Mouse (Mus musculus) midbrain, embryonic 15.5 days (tissue): ENCODE measurements around the gene Ascl2. TPM values are rescaled to one million over a fixed set of nuclear protein-coding genes. Genes with fewer than 3 reads are reported as not detected.

Experiments
- ATAC-seq: fragments of 200-750 bp; cut with Nextera tagmentation; replicated peaks from 2 replicates; pipeline ENCODE4 v1.8.0; 2017; ENCODE audit warnings: moderate TSS enrichment
- H3K27ac ChIP-seq: fragments of 300-500 bp; sonication (generic); 2 replicates; pipeline ENCODE4 v1.5.1; 2015; ENCODE audit warnings: mild to moderate bottlenecking, inconsistent platforms
- H3K27me3 ChIP-seq: fragments of 300-500 bp; sonication (generic); replicated peaks from 2 replicates; pipeline ENCODE4 v1.6.1; 2015; ENCODE audit warnings: inconsistent platforms
- H3K36me3 ChIP-seq: fragments of 300-500 bp; sonication (generic); replicated peaks from 2 replicates; pipeline ENCODE4 v1.6.1; 2015; ENCODE audit warnings: inconsistent platforms
- H3K4me1 ChIP-seq: fragments of 300-500 bp; sonication (generic); 2 replicates; pipeline ENCODE4 v1.6.1; 2015; ENCODE audit warnings: inconsistent platforms
- H3K4me2 ChIP-seq: fragments of 300-500 bp; sonication (generic); 2 replicates; pipeline ENCODE4 v1.6.1; 2015; ENCODE audit warnings: inconsistent platforms, mild to moderate bottlenecking, moderate library complexity
- H3K4me3 ChIP-seq: fragments of 300-500 bp; sonication (generic); 2 replicates; pipeline ENCODE4 v1.5.1; 2015; ENCODE audit warnings: mild to moderate bottlenecking, inconsistent platforms
- H3K9ac ChIP-seq: fragments of 300-500 bp; sonication (generic); 2 replicates; pipeline ENCODE4 v1.6.1; 2015; ENCODE audit warnings: mild to moderate bottlenecking, inconsistent platforms
- H3K9me3 ChIP-seq: fragments of 300-500 bp; sonication (generic); 2 replicates; pipeline ENCODE4 v1.6.1; 2016; ENCODE audit warnings: inconsistent platforms
- WGBS: fragments of 180-500 bp; shearing (Covaris S2); methylation state at CpG from one replicate; pipeline ENCODE4 v1.1.7; 2015; ENCODE audit warnings: mixed read lengths; 5-methylcytosine and 5-hydroxymethylcytosine counted together
- polyA plus RNA-seq: library from polyadenylated mRNA; unstranded; fragments of >200 nt; fragmentation: Nextera tagmentation; extraction: Ambion mirVana; gene quantifications from 2 replicates; pipeline ENCODE4 v1.2.1, GENCODE M21; 2015

The Ascl2 gene
- 0.20 and 0.58 TPM in 2 replicates for polyA plus RNA-seq

DNA sequence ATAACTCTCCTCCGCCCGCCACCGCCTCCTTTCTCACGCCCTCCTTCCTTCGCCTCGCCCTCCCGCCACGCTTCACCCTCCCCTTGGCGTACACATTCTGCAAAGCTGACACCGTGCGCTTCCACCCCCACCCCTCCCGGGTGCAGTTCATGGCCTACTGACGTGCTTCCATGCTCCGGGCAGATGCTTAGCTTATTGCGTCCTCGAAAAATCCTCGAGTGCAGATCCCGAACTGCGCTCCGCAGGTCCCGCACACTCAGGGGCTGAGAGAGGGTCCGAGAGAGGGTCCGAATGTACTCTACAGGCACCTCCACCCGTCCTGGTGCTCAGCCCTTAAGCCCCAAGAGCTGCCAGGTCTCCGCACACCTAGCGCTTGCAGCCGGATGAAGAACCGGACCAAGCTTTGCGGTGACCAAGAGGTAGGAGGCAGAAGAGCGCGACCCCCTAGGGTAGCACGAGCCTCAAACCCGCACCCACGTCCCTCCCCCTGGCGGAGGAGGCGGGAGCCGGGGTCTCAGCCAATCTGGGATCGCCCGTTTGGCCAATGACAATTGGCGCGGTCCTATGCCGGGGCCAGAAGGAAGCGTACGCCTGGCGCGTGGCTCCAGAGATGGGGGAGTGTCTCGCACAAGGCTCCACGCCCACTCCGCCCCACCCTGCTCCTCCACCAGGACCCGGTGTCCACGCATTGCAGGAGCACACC, at the start of gene Ascl2:
Gene Ascl2 (minus strand): TSS at position 456 of the 703 bp plus-strand sequence.
- under 1% methylated on average over 50 of the region's 51 CpGs for WGBS
- Histone ChIP-seq H3K4me3 (peak within 1 kb of the TSS; percentile 44), H3K4me2 (peak within 1 kb of the TSS; percentile 91), H3K27ac (no peak within 1 kb of the TSS), H3K36me3 (no peaks in the 10 kb centered on the region), H3K27me3 (peaks cover 70% of the 10 kb centered on the region), H3K9me3 (no peaks in the 10 kb centered on the region), H3K4me1 (peaks cover 26% of the 10 kb centered on the region), H3K9ac (peak within 1 kb of the TSS; percentile 28)
- ATAC-seq = peak; percentile 64

DNA sequence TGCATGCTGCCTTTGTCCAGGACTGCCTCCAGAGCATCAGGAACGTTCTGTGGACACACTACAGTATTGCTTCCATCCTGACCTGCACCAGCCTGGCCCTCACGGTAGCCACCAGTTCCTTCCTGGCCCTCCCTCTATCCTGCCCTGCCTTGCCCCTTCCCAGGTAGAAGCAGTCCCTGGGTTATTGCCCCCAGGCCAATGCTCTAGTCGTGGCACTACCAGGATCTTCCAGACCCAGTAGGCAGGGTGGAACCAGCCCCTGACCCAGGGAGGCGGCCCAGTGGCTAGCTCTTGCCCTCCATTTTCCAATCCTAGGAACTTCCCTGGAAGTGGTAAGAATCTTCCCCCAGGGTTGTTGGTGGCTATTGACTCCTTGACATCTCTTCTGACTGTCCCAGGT, 48.1 kb upstream of the Ascl2 start:
- peaks cover 18% of the 10 kb centered on the region; the same call in 1 of the 2 replicates for H3K4me1 ChIP-seq
- no peaks in the 10 kb centered on the region for H3K36me3 ChIP-seq
- WGBS = 75% methylated on average over 4 of the region's 4 CpGs
- H3K9me3 ChIP-seq = no peaks in the 10 kb centered on the region
- no peak overlapping the region for H3K9ac ChIP-seq
- no peak for ATAC-seq
- H3K27me3 ChIP-seq = no peaks in the 10 kb centered on the region
- no peak overlapping the region for H3K4me3 ChIP-seq
- no peak overlapping the region for H3K4me2 ChIP-seq
- no peak overlapping the region for H3K27ac ChIP-seq

DNA sequence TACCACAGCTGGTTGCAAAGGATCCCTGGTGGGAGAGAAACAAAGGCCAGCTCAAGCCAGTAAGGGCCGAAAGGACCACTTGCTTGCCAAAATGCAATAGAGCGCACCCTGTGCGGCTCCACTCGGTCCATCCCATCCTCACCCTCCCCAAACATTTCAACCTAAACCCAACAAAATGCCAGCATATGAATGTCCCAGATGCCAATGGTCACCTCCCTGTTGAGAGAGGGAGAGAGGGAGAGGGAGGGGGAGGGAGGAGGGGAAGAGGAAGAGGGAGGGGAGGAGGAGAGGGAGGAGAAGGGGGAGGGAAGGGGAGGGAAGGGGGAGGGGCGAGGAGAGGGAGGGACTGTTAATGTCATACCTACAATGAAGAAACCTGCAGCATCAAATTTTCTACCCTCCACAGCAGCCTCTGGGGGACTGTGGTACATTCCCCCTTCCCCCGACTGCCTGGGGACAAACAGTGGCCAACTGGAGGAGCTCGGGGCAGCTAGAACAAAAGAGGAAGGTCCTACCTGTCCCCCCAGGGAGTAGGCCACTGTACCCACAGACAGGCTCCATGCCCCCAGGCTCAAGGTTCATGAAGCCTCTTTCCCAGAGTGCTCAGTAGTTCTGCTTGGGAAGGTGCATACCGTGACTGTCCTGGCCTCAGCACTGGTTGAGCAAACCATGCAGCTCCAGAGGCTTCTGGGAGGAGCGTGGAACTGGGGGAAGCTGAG, 47.5 kb upstream of the Ascl2 start:
- Histone ChIP-seq H3K36me3 (no peaks in the 10 kb centered on the region), H3K9ac (no peak overlapping the region), H3K27ac (0 out of 2 replicates have a peak overlapping the region, but pooled peaks have one; percentile 12), H3K9me3 (no peaks in the 10 kb centered on the region), H3K4me3 (no peak overlapping the region), H3K4me1 (peaks cover 19% of the 10 kb centered on the region; the same call in 1 of the 2 replicates), H3K4me2 (no peak overlapping the region), H3K27me3 (no peaks in the 10 kb centered on the region)
- ATAC-seq = peak; percentile 37; the same call in 1 of the 2 replicates
- WGBS = 36% methylated on average over 9 of the region's 9 CpGs

DNA sequence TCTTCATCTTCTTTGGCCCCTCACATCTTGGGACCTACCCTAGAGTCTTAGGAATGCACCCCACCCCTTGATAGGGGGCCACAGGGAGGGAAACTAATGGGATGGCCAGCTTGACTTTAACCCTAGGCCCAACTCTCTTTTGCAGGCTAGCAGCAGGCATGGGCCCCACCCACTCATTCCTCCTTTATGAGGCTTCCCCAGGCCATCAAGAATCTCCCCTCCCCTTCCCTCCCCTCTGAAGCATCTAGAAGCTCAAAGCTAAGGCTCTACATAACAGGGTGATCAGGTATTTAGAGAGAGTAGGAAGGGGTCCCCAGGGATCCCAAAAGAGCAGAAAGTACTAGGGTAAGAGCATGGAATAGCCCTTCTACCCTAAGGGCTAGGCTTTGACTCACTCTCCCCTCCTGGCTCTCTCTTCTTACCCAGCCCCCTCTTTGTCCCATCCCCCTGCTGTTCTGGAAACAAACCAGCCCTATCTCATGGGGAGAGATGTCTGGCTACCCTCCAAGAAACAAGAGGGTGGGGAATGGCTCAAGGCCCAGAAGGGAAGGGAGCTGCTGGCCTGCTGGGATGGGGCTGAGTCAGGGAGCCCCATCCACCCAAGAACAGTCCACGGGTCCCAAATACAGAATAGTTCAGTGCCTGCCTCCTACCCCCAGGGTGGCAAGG, 46.8 kb upstream of the Ascl2 start:
- no peaks in the 10 kb centered on the region for H3K36me3 ChIP-seq
- no peak overlapping the region for H3K9ac ChIP-seq
- H3K27me3 ChIP-seq = no peaks in the 10 kb centered on the region
- 15% methylated on average over 1 of the region's 1 CpGs for WGBS
- H3K4me3 ChIP-seq = no peak overlapping the region
- H3K27ac ChIP-seq = 0 out of 2 replicates have a peak overlapping the region, but pooled peaks have one; percentile 12
- ATAC-seq = peak; percentile 60
- no peaks in the 10 kb centered on the region for H3K9me3 ChIP-seq
- H3K4me1 ChIP-seq = peaks cover 19% of the 10 kb centered on the region; the same call in 1 of the 2 replicates
- no peak overlapping the region for H3K4me2 ChIP-seq

DNA sequence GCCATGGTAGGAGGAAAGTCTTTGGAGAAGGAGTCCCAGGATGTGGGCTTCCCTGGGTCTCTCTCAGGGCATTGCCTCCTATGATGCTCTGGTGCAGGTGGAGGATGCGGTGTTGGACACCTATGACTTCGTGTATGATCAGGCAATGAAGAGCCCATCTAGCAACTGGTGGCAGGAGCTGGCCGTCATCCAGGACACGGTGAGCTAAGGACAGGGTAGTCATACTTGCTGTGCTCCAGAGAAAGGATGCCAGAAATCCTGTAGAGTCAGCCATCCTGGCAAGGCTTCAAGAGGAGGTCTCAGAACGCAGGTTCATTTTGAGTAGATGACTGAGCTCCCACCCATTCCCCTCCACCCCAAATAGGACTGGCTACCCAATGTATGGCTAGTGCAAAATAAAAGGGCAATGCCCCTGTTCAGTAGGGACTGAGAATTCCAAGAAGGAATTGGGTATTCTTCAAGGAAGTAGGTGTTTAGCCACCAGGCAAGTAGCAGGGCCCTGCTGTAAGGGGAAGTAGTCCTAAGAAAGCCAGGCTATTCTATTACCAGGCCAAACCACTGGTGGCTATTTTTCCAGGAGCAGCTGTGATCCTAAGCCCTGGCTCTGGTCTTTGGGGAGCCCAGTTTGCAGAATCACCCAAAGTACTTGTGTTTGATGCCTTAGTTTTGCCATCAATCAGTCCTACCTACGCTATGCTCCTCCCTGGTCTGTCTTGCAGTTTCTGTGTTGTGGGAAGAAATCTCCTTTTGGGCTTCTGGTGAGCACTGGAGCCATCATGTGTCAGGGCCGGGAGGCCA, 46.0 kb upstream of the Ascl2 start:
- ATAC-seq = no peak
- H3K27ac ChIP-seq = no peak overlapping the region
- WGBS = 86% methylated on average over 7 of the region's 7 CpGs
- no peak overlapping the region for H3K4me2 ChIP-seq
- peaks cover 19% of the 10 kb centered on the region; the same call in 1 of the 2 replicates for H3K4me1 ChIP-seq
- H3K27me3 ChIP-seq = no peaks in the 10 kb centered on the region
- H3K4me3 ChIP-seq = no peak overlapping the region
- H3K9me3 ChIP-seq = no peaks in the 10 kb centered on the region
- no peak overlapping the region for H3K9ac ChIP-seq
- no peaks in the 10 kb centered on the region for H3K36me3 ChIP-seq

DNA sequence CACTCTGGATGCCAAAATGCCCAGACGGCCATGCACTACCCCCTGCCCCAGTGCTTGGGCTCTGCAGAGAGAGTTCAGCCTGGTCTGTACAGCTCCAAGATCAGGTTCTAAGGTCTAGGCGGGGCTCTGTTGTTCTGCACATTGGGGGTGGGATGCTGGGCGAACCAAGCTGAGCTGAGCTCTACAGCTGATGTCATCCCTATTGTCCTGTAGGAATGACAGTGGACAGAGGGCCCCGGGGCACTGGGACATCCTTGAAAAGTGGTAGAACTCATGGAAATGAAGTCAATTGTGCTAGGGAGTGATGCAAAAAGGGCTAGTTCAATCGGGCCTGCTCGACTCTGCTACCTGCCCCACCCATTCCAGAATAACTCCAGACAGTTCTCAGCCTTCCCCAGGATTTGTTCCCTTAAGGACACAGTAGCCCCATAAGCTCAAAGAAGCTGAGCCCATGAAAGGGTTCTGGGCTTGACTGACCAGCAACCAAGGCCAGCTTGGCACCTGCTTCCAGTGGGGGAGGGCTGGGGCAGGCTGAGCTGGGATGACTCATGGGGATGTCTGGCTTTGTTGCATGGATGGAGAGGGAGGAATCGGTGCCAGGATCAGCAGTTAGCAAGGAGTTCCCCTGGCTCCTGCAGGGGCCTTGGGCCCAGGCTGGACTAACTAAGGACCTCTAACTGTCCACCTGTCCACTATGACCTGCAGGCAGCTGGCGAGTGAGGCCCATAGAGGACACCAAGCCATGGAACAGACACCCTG, 44.5 kb upstream of the Ascl2 start:
- 0 out of 2 replicates have a peak overlapping the region, but pooled peaks have one; percentile 11 for H3K27ac ChIP-seq
- H3K9me3 ChIP-seq = no peaks in the 10 kb centered on the region
- no peak for ATAC-seq
- no peak overlapping the region for H3K4me2 ChIP-seq
- no peaks in the 10 kb centered on the region for H3K27me3 ChIP-seq
- no peak overlapping the region for H3K9ac ChIP-seq
- 57% methylated on average over 8 of the region's 8 CpGs for WGBS
- peaks cover 20% of the 10 kb centered on the region; the same call in 1 of the 2 replicates for H3K4me1 ChIP-seq
- H3K36me3 ChIP-seq = no peaks in the 10 kb centered on the region
- no peak overlapping the region for H3K4me3 ChIP-seq

DNA sequence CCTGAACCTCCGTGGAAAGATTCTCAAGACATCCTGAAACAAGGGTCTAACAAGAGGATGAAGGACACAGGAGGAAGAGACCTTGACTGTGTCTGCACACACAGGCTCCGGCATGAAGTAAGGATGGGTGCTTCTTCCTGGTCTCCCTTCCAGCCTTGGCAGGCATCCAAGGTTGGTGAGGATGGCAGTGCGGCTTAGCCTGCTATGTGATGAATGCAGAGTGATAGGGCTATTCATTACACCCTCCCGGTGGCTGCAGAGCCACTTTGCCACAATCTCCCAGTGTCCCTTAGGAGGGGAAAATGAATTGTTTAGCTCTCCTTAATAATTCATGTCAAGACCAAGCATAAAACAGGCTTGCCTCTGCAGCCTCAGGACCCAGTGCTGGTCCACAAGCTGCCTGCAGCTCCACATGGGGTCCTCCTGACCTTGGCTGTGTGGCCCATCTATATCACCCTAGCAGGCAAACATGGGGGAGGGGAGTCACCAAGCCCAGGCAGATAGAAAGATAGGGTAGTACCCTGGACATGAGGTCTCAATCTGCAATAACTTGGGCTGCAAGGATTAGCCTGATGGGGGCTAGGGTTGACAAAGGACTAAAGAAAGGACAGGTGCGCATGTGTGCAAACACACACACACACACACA, 43.3 kb upstream of the Ascl2 start:
- 0 out of 2 replicates have a peak, but pooled peaks have one; percentile 27 for ATAC-seq
- Histone ChIP-seq H3K27ac (peak overlapping the region; percentile 28; the same call in 1 of the 2 replicates), H3K4me1 (peaks cover 22% of the 10 kb centered on the region; the same call in 1 of the 2 replicates), H3K9me3 (no peaks in the 10 kb centered on the region), H3K4me3 (no peak overlapping the region), H3K9ac (no peak overlapping the region), H3K4me2 (no peak overlapping the region), H3K27me3 (no peaks in the 10 kb centered on the region), H3K36me3 (no peaks in the 10 kb centered on the region)
- WGBS = 52% methylated on average over 5 of the region's 5 CpGs

DNA sequence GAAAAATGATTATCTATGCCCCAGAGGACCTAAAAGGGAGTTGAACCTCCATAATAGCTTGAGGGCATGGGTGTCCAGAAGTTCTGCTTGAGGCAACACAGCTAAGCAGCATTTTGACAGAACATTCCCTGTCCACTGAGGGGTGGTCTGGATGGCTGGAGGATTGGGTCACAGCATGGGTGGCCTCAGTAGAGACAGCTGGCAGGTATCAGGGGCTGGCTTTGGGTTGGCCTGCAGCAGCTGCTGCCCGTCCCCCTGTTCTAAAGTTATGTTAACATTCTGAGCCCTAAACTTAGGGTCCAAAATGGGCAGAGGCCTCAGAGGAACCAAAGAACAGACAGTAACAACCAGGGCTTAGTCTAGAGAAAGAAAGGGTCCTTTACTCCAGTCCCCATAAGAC, 42.2 kb upstream of the Ascl2 start:
- no peak overlapping the region for H3K9ac ChIP-seq
- H3K27me3 ChIP-seq = no peaks in the 10 kb centered on the region
- no peak overlapping the region for H3K4me3 ChIP-seq
- no peak overlapping the region for H3K27ac ChIP-seq
- peaks cover 20% of the 10 kb centered on the region; the same call in 1 of the 2 replicates for H3K4me1 ChIP-seq
- WGBS = 83% methylated on average over 1 of the region's 1 CpGs
- H3K36me3 ChIP-seq = no peaks in the 10 kb centered on the region
- H3K4me2 ChIP-seq = no peak overlapping the region
- H3K9me3 ChIP-seq = no peaks in the 10 kb centered on the region
- ATAC-seq = no peak

DNA sequence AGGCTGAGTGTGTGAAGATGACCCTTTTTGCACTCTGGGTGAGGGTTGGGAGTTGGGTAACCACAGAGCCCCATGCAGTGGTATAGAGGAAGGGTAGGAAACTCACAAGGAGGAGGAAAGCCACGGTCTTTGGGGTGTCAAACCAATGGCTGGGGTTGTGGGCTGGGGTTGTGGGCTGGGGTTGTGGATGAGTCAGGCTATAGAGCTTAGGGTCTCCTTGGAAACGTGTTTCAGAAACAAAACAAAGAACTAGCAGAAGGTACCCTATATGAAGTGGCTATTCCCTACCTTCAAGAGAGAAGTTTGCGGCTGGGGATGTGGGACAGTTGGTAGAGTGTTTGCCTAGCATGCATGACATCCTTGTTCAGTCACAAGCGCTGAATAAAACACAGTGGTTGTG, 40.9 kb upstream of the Ascl2 start:
- Histone ChIP-seq H3K9ac (no peak overlapping the region), H3K27ac (no peak overlapping the region)
- WGBS = 79% methylated on average over 4 of the region's 4 CpGs

DNA sequence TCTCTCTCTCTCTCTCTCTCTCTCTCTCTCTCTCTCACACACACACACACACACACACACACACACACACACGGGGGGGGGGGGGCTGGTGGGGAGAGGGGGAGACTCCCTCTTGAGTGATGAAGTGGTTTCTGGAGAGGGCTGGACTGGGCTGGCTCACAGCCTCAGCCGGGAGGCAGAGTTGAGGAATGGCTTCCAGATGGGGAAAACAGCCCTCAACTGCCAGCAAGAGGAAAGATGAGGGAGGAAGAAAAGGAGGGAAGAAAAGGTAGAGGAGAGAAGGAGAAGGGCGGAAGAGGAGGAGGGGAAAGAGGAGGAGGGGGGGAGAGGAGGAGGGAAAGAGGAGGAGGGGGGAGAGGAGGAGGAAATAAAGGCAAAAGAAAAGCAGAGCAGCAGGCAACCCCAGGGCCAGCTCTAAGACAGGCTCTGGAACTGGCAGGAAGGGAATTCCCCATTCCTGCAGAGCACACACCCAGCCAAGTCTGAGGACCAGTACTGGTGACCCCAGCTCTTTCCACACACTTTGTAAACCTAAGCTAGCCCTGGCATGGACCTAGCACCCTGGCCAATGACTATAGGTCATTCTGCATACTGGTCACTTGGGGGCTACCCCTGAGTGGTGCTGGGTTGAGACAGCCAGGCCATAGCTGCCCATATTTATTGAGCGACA, 40.1 kb upstream of the Ascl2 start:
- Histone ChIP-seq H3K9me3 (no peaks in the 10 kb centered on the region), H3K36me3 (no peaks in the 10 kb centered on the region), H3K4me1 (peaks cover 14% of the 10 kb centered on the region; the same call in 1 of the 2 replicates), H3K4me3 (no peak overlapping the region), H3K9ac (no peak overlapping the region), H3K4me2 (no peak overlapping the region), H3K27me3 (no peaks in the 10 kb centered on the region), H3K27ac (peak overlapping the region; percentile 15; the same call in 1 of the 2 replicates)
- no peak for ATAC-seq
- 65% methylated on average over 3 of the region's 4 CpGs for WGBS

More for the DNA sequence above, 40.9 kb upstream of the Ascl2 start:
- no peak for ATAC-seq
- peaks cover 14% of the 10 kb centered on the region; the same call in 1 of the 2 replicates for H3K4me1 ChIP-seq
- H3K27me3 ChIP-seq = no peaks in the 10 kb centered on the region
- H3K36me3 ChIP-seq = no peaks in the 10 kb centered on the region
- H3K9me3 ChIP-seq = no peaks in the 10 kb centered on the region
- H3K4me3 ChIP-seq = no peak overlapping the region
- no peak overlapping the region for H3K4me2 ChIP-seq
